ENCODE assay signal across 8 mouse cellular contexts in the genomic region with DNA sequence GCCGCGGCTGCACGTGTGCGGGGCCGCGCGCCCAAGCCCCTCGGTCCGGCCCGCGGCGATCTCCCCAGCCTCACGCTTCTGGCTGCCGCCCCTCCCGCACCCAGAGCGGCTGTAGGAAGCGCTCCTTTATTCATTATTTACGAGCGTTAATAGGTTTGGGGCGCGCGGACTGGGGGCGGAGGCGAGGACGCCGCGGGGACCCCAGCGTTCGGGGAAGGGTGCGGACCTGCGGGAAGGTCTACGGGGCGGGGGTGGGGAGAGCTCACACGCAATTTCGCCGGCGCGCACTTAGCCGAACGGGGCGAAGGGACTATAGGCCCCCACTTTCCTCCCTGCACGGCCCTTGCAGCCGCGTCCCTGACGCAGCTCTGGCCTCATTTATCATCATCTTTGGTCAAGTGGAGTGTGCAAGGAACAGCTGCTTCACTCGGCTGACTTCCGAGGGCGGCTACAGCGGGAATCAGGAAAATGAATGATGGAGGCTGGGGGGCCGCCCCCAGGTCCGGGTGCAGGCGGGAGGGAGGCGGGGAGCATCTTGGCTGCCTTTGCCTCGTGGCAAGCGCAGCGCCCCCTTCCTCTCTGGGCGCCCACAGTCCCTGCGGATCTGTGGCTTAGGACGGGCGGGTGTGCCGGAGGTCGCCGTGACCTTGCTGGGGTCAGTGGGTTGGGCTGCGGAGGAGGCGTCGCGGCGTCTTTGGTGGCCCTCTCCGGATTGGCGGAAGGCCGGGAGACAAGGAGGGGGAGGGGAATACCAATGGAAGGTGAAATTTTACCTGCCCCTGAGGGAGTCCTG. TPM values are rescaled to one million over a fixed set of nuclear protein-coding genes. Genes with fewer than 3 reads are reported as not detected.
DNase-seq lines count a peak whose midpoint lies in the region; ATAC-seq lines count a peak whose summit lies in the region.

No protein-coding gene starts in this region.

- H3K4me3 ChIP-seq in macrophage (ENCODE audit: inconsistent target) = peak overlapping the region; percentile 13; the same call in 1 of the 2 replicates

- no peaks in the 10 kb centered on the region for H3K36me3 ChIP-seq in macrophage (ENCODE audit: inconsistent target)

- no peaks in the 10 kb centered on the region for H3K79me2 ChIP-seq in macrophage (ENCODE audit: inconsistent target)

- H3K27ac ChIP-seq in macrophage = no peak overlapping the region

- peak; percentile 44 for DNase-seq in T-cell, adult 2 months (ENCODE audit: low spot score)
- peak; percentile 65 for DNase-seq in gastrocnemius, postnatal 10 days
- DNase-seq in hindlimb bud, embryonic 11.5 days (ENCODE audit: extremely low spot score, low read depth, low spot score) = peak; percentile 18
- peak; percentile 65 to 71 for DNase-seq in left cerebral cortex, adult 9 months (ENCODE audit: low spot score in 2 of 2)
- peak; percentile 31 for DNase-seq in retina, postnatal 7 days (ENCODE audit: low read depth, low spot score)
- peak; percentile 40 for DNase-seq in urinary bladder, postnatal 25 days (ENCODE audit: low spot score)

- under 1% methylated on average over 70 of the region's 71 CpGs for WGBS in macrophage (ENCODE audit: missing documents)

- peak; percentile 62 for ATAC-seq in common myeloid progenitor, adult 5-6 weeks (replicated peaks; ENCODE audit: low read depth, poor library complexity, severe bottlenecking)

RNA-seq across cellular contexts. Expression of a gene that starts 46.0 kb away (rescaled TPM):
- 32.9 and 58.8 TPM in 2 replicates for total RNA-seq in common myeloid progenitor, adult 5-6 weeks (2017)
- total RNA-seq in gastrocnemius, postnatal 10 days (2021) = 10 to 100 TPM; 24.2 to 29.1 TPM
- 100 to 1,000 TPM in 21 of 26 experiments, 10 to 100 TPM in 5; 69.1 to 243 (median 131) TPM for total RNA-seq in macrophage (2018; cell fraction: chromatin; rRNA removed)
- 10 to 100 TPM; 21.8 to 70.5 (median 39.4) TPM for total RNA-seq in macrophage (2018; cell fraction: cytosol; rRNA removed)
- 100 to 1,000 TPM in 4 of 26 experiments, 10 to 100 TPM in 22; 55.7 to 126 (median 79.4) TPM for total RNA-seq in macrophage (2018; cell fraction: nucleus; rRNA removed)
- 15.2 to 30.9 TPM (median 30.6 TPM) in 3 replicates for polyA plus RNA-seq in macrophage (2018)

Comparison
In these comparisons a context has a peak if more than half of its experiments do, and no peak if none do; other contexts are left out.
1. DNase-seq: peak in every context shown above with its lines; median percentile 68 in left cerebral cortex, adult 9 months; 65 in gastrocnemius, postnatal 10 days; 44 in T-cell, adult 2 months; 40 in urinary bladder, postnatal 25 days; 31 in retina, postnatal 7 days; 18 in hindlimb bud, embryonic 11.5 days.